Mouse (Mus musculus) thymus, adult 18-20 months (tissue): ENCODE results near the gene Bsnd.
A peak's percentile ranks its signal among the peaks of the same experiment; 100 is the strongest.

Experiments used
- DNase-seq, 2 experiments: peaks; one replicate each; pipeline ENCODE4 v3.0.0; 2022; ENCODE audit warnings: mixed read lengths in 2 of 2

The Bsnd gene

DNA sequence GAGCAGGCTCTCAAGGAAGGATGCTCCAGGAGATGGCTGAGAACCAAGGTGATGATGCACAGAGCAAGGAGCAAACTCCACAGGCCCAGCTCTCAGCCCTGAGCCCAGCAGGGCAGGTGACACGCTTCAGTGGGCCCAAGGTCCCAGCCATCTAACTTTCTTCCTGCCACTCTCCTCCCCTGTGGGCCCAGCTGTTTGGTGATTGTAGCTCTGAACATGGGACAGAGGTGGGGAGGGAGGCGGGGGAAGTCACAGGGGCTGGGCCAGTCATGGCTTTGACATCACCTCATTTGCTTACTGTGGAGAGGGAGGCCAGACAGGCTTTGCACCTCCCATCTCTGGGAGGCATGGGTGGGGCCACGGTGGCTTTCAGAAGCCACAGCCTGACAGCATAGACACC, at the start of gene Bsnd:
Gene Bsnd, minus strand, starts transcription at position 168 of the 400 bp plus-strand sequence.
- no peak for DNase-seq

GRCm38 (mm10) chr4:106541491-106541890, 49.4 kb upstream of the Bsnd start:
- DNase-seq: no peak

DNA sequence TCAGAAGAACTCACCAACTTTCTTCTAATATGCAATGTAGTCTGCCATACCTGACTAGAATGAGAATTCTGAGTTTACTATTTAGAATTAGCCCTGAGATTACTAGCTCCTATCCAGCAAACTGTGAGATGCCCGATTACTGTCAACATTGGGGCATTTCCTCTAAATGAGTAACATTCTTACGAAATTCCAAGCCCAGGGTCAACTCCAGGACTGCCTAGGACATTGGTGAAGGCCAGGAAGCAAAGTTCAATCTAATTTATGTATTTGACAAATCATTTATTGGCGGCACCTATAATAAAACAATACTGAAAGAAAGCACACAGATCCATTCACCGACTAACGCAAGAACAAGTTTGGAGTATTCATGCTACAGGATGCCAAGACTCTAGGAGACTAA, 47.7 kb upstream of the Bsnd start:
- DNase-seq: no peak

GRCm38 (mm10) chr4:106534256-106534655, 42.2 kb upstream of the Bsnd start:
- DNase-seq: no peak

DNA sequence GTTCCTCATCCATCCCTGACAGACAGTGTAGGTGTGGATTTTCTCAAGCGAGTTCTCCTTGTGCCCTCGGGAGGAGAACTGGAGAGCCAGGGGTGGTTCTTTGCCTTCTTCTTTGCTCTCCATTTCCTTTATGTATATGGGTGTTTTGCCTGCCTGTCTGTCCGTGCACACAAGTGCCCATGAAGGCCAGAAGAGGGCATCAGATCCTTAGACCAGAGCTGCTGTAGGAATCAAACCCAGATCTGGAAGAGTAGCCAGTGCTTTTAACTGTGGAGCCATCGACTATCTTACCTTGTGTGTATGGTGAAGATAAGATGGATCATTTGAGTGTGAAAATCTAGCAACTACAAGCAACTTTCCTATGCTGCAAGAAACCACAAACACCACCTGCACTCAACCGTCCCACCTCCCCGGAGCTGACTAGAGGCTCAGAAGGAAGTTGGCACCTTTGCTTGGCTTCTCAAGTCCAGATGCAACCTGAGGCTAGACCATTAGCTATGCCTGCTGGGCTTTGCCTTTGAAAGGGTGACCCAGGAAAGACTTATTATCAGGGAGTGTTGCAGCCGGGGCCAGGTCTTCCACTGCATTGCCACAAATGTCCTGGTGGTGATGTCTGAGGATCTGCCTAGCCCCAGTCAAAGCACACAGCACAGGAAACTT, 41.5 kb upstream of the Bsnd start:
- peak; percentile 38 to 56 for DNase-seq

DNA sequence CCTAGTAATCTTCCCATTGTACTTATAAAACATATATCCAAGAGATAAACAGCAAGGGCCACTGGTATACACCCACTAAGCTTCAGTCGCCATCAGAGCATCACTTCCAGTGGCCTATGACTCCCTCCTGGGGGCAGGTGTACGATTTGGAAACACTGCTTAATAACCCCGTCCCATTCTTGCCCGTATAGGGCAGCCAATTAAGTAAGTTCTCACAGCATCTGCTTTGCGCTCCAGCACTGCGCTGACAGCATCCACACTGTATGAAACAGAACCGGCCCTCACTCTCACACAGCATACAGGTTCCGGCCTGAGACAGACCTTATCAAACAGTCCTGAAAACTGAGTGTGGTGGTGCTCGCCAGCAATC, 38.0 kb upstream of the Bsnd start:
- no peak for DNase-seq

DNA sequence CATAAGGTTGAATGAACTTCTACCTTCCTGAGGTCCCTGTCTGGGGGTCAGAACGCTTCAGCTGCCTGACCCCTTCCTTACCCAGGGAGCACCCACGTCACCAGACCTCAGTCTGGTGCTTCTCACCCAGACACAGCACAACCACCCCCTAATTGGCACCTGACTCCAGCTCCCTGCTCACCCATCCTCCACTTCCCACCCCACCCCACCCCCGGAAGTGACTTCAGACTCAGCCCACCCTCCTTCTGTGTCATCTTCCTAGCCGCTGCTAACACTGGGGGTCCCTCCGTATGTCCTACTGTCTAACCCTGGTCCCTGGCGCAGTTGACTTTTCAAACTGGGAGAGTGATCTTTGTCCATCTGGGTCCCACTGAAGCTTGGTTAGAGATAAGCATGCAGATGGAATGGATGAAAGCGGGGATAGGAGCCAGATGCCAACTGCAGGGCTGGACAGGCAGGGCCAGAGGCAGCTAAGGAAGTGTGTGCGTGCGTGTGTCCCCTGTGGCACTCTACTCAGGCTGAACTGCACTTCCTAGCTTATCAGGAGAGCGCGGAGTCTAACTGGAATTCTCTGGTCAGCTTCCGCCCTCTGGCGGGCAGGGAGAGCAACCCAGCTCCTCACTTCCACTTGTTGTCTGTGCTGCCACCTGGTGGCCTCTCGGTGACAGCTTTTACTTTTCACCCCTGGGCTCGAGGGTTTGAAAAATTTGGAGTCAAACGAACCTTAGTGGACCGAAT, 37.5 kb upstream of the Bsnd start:
- DNase-seq: peak; percentile 67 to 74

- DNase-seq: no peak
Observed at GRCm38 (mm10) chr4:106527856-106528547, 35.9 kb upstream of the Bsnd start.

- no peak for DNase-seq
Observed at GRCm38 (mm10) chr4:106525001-106525400, 32.9 kb upstream of the Bsnd start.

DNA sequence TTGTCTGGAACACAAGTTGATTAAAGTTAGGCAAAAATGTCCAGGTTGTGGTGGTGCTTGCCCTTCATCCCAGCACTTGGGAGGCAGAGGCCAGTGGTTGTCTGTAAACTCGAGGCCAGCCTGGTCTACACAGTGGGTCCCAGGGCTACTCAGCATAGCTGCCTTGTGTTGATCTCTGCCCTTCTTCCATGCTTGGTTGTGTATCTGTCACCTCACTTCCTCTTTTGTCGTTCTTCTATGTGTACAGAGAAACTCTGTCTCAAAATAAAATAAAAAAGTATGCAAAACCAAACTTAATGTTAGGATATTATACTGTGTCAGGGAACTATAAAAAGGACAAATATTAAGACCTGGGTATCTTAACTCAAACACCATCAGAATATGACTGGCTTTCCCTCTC, 32.0 kb upstream of the Bsnd start:
- no peak for DNase-seq

DNA sequence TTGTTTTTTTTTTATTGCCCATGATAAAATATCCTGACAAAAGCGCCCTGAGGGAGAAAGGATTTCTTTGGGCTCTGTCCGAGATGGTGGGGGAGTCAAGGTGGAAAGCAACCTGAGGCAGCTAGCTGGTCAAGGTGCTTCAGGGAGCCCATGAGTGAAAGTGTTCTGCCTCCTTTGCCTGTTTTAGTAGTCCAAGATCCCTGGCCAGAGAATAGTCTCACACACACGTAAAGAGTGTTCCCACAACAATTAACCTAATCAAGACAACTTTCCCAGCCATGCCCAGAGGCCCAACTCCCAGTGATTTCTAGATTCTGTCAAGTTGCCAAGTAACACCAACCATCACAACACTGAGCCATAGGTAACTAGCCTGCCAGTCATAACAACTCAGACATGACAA, 30.5 kb upstream of the Bsnd start:
- DNase-seq: no peak

GRCm38 (mm10) chr4:106514606-106515005, 22.5 kb upstream of the Bsnd start:
- no peak for DNase-seq

DNA sequence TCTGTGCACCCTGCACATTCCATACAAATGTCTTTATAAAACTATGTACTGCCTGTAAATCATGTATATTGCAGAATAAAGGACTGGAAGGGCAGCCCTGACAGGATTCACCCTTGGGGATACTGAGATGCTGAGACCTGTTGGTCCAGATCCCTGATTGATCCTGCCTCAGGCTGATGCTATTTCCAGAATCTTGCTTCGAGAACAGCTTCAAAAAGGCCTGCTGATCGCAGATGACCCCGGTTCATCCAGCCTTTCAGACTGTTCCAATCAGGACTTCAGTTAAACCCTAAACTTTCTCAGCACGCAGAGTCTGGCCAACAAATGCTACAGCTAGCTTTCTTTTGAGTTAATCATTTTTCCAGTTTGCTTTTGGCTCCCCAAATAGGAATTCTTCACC, 17.8 kb upstream of the Bsnd start:
- no peak for DNase-seq

DNA sequence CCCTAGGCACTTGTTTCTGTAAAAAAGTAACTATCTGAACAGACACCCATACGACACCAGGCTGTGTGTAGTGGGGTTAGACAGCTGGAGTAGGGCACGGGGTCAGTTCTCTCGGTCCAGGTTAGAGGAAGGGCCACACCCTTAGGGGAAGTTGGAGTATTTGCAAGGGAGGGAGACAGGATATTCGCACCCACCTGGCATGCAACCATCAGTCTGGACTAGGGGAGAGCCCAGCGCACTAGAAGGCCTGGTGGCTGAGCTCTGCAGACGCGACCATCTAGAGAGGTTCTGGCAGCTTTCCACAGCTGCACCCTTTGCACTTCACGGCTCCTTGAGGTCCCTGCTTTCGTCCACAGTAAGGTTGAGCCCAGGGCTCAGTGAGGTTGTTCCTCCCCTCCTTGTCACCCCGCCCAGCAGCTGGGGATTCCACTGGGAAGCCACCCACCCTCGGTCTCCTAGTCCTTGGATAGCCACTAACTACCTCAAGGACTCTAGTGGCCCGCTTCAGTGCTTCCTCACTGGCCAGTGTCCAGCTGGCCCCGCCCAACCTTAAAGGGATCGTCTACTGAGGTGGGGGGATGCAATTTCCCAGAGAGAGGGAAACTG, 13.5 kb upstream of the Bsnd start:
- DNase-seq: no peak

GRCm38 (mm10) chr4:106503578-106503977, 11.5 kb upstream of the Bsnd start:
- no peak for DNase-seq

- DNase-seq: no peak
Observed at GRCm38 (mm10) chr4:106500066-106500465, 8.0 kb upstream of the Bsnd start.

GRCm38 (mm10) chr4:106498471-106498844, 6.4 kb upstream of the Bsnd start:
- DNase-seq: no peak

GRCm38 (mm10) chr4:106497776-106498470, 5.8 kb upstream of the Bsnd start:
- DNase-seq: no peak

- no peak for DNase-seq
Observed at GRCm38 (mm10) chr4:106496833-106497232, 4.8 kb upstream of the Bsnd start.

GRCm38 (mm10) chr4:106493639-106494038, 1.6 kb upstream of the Bsnd start:
- no peak for DNase-seq

DNA sequence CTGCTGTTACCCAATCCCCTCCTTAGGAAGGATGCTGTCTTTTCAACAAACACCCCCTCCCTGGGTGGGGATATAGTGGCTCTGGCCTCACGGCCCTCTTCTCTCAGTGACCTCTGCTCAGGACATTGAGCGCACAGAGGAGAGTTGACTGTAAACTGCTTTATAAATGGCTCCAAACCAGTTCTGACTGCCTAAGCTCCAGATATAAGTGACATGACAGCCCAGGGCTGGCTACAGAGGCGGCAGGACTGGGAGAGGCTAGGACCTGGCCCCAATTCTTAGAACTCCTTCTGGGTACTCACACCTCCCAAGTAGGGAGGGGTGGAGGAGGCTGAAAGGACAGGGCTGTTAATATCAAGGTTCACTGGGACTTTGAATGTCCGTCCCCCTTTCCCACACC, 1.5 kb downstream of the Bsnd start:
- no peak for DNase-seq

- DNase-seq: no peak
Observed at GRCm38 (mm10) chr4:106483831-106484230, 8.3 kb downstream of the Bsnd start.

DNA sequence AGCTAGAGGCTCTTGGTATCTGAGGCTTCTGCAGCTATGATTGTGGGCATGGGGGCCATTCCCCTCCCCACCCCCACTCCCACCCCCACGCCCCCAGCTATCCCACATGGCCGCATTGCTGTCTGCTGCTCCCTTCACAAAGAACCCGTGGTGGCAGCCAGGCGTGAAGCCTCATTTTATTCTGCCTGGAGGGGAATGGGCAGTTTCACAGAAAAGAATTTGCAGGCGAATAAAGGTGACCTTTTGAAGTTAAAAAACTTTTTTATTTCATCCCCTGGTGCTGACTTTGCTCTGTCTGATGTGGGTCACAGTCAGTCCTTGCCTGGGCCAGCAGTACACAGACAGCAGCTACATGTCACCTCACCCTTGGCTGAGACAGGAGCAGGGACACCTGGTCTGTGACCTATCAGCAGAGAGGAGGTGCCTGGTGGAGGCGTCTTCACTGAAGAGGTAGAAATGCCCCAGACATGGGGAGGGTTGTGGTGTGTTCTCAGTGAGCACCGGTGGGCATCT, 8.8 kb downstream of the Bsnd start:
- no peak for DNase-seq
